Mouse (Mus musculus) layer of hippocampus, postnatal 10 days (tissue): Measurements from ENCODE around the gene Frrs1. TPM values are rescaled to one million over a fixed set of nuclear protein-coding genes. Genes with fewer than 3 reads are reported as not detected.
A peak's percentile ranks its signal among the peaks of the same experiment; 100 is the strongest.
"Not testable (repeated sequence)": the region's sequence is repeated elsewhere in the genome, so short reads cannot be mapped to it uniquely, and the experiment has no call there.

Source experiments
- DNase-seq, 2 experiments: peaks; one replicate each; pipeline ENCODE4 v3.0.0; 2021; ENCODE audit warnings: low spot score in 2 of 2
- long read RNA-seq: library from polyadenylated mRNA; stranded (forward); transcript quantifications from one replicate; pipeline ENCODE4 v2.0.0, GENCODE M21; 2023
- total RNA-seq, 2 experiments: library from RNA; stranded (reverse); gene quantifications; 2 replicates each; pipeline ENCODE4 v1.2.3; 2021

Gene Frrs1
- total RNA-seq = 1 to 10 TPM; 1.7 to 2.5 TPM
- long read RNA-seq = 0 reads

- no peak for DNase-seq
Observed at GRCm38 (mm10) chr3:116858941-116859685, at the start of gene Frrs1. Gene Frrs1 (plus strand): TSS chr3:116859464.

- DNase-seq = not testable (repeated sequence)
Observed at GRCm38 (mm10) chr3:116810351-116810750, 48.9 kb upstream of the Frrs1 start.

GRCm38 (mm10) chr3:116812946-116813345, 46.3 kb upstream of the Frrs1 start:
- DNase-seq = no peak

GRCm38 (mm10) chr3:116815305-116815797, 43.9 kb upstream of the Frrs1 start:
- no peak for DNase-seq

- no peak for DNase-seq
Observed at GRCm38 (mm10) chr3:116815916-116816315, 43.3 kb upstream of the Frrs1 start.

GRCm38 (mm10) chr3:116816674-116817215, 42.5 kb upstream of the Frrs1 start:
- no peak for DNase-seq

GRCm38 (mm10) chr3:116817231-116817630, 42.0 kb upstream of the Frrs1 start:
- no peak for DNase-seq

- no peak for DNase-seq
Observed at GRCm38 (mm10) chr3:116826471-116827215, 32.6 kb upstream of the Frrs1 start.

GRCm38 (mm10) chr3:116829274-116829920, 29.9 kb upstream of the Frrs1 start:
- no peak for DNase-seq

- no peak for DNase-seq
Observed at GRCm38 (mm10) chr3:116831324-116831723, 27.9 kb upstream of the Frrs1 start.

GRCm38 (mm10) chr3:116832526-116833310, 26.5 kb upstream of the Frrs1 start:
- no peak for DNase-seq

- no peak for DNase-seq
Observed at GRCm38 (mm10) chr3:116833491-116833890, 25.8 kb upstream of the Frrs1 start.

GRCm38 (mm10) chr3:116834241-116834640, 25.0 kb upstream of the Frrs1 start:
- DNase-seq = no peak

- DNase-seq = no peak
Observed at GRCm38 (mm10) chr3:116835350-116835749, 23.9 kb upstream of the Frrs1 start.

- peak; percentile 89 to 90 for DNase-seq
Observed at GRCm38 (mm10) chr3:116835770-116836680, 23.2 kb upstream of the Frrs1 start.

GRCm38 (mm10) chr3:116836681-116837475, 22.4 kb upstream of the Frrs1 start:
- no peak for DNase-seq

GRCm38 (mm10) chr3:116841311-116841710, 18.0 kb upstream of the Frrs1 start:
- no peak for DNase-seq

- DNase-seq = no peak
Observed at GRCm38 (mm10) chr3:116844880-116845579, 14.2 kb upstream of the Frrs1 start.
